Mouse (Mus musculus) heart, postnatal 14 days (tissue): ENCODE measurements around the gene Atm. TPM values are rescaled to one million over a fixed set of nuclear protein-coding genes. Genes with fewer than 3 reads are reported as not detected.

Experiments used
- DNase-seq, 2 experiments: peaks; one replicate each; pipeline ENCODE4 v3.0.0; 2021 to 2022
- intact Hi-C: fragments of 180-260 bp; cut with DNase I; formaldehyde crosslinking; loops from one replicate; pipeline ENCODE4 v1.15.1; 2025
- microRNA-seq, 2 experiments: library from miRNA; unstranded; fragments of <30 nt; microRNA quantifications; one replicate each; pipeline ENCODE4 v1.2.0; 2021 to 2022
- total RNA-seq, 2 experiments: library from RNA; stranded (reverse); gene quantifications; 2 replicates each; pipeline ENCODE4 v1.2.3; 2021

The Atm gene
- total RNA-seq, 2 experiments from 2014 or later: 9.6 to 10.3 TPM

- intact Hi-C loops: no loop called here
- DNase-seq: no peak
Measured at GRCm38 (mm10) chr9:53422133-53422896, 114.2 kb downstream of the Atm start.

DNA sequence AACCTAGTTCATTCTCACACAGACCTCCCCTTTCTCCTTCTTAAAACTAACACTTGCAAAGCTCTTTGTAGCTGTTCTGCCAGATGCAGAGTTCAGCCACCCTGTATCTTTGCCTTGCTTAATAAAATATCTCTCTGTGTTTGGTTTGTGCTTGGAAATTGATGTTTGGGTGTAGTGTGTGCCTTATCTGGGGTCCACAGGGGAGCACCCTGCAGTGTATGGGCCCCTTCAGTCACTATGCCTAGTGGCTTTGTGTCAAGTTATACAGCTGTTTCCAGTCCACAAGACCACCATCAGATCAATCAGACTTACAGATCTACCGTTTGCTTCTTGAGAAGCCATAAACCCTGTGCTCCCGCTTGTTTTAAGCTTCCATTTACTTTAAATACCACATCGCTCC is 127.1 kb downstream of the Atm start:
- intact Hi-C loops: no loop called here

GRCm38 (mm10) chr9:53408953-53409361 is 127.6 kb downstream of the Atm start:
- intact Hi-C loops: no loop called here

More for the DNA sequence above, 127.1 kb downstream of the Atm start:
- DNase-seq: no peak

DNA sequence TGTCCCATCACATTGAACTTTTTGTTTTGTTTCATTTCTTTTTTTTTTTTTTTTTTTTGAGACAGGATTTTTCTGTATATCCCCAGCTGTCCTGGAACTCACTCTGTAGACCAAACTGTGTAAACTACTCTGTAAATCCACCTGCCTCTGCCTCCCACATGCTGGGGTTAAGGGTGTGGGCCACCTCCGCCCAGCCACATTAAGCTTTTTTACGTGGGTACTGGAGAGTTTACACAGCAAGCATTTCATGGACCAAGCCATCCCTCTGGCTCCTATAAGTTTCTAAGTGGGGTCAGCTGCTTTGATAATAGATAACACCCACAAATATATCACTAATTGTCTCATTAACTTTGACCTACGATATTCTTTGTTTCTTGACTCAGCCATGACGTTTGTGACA is 128.0 kb downstream of the Atm start:
- DNase-seq: no peak
- intact Hi-C loops: no loop called here

More at GRCm38 (mm10) chr9:53408953-53409361, 127.6 kb downstream of the Atm start:
- DNase-seq: no peak

- DNase-seq: peak; percentile 59 to 70
- intact Hi-C loops: no loop called here
Measured at GRCm38 (mm10) chr9:53404753-53405722, 131.5 kb downstream of the Atm start.

DNA sequence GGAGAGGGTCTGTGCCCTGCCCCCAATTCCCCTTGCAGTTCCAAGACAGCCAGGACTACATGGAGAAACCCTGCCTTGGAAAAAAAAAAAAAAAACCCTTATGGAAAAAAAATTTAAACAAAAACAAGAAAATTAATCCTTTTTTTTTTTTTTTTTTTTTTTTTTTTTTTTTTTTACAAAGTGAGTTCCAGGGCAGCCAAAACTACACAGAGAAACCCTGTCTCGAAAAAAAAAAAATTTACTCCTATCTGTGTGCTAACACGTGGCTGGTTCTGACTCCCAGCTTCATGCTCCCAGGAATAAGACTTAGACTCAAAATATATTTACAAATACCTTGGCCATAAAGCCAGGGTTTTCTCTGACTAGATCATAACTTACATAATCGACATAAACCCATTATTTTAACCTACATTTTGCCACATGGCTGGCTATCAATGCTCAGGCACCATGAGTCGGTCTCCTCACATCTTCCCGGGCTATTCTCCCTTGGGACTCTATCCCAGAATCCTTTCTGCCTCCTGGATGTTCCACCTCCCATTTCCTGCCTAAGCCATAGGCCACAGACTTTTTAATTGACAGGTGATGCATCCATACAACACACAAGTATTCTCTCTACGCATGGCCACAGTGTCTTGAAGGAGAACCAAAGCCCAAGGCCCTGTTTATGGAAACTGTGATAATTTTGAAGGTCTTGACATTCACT is 132.3 kb downstream of the Atm start:
- intact Hi-C loops: no loop called here
- no peak for DNase-seq

DNA sequence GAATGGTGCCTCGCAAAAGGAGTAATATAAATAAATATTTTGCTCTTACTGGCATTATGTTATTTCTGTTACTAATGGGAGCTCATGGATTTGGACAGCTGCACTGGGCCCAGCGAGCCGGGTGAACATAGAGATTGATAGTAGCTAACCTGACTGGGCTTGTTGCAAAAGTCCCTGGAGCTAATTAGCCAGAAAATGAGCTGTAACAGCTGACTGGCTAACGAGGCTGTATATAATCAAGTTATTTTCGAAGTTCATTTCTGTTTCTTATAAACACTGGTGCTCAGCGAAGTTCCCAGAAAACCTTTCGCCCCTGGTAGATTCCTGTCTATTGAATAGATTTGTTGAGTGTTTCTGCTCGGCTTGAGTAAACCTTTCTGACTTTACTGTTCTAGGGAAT is 133.5 kb downstream of the Atm start:
- DNase-seq: no peak
- intact Hi-C loops: no loop called here

DNA sequence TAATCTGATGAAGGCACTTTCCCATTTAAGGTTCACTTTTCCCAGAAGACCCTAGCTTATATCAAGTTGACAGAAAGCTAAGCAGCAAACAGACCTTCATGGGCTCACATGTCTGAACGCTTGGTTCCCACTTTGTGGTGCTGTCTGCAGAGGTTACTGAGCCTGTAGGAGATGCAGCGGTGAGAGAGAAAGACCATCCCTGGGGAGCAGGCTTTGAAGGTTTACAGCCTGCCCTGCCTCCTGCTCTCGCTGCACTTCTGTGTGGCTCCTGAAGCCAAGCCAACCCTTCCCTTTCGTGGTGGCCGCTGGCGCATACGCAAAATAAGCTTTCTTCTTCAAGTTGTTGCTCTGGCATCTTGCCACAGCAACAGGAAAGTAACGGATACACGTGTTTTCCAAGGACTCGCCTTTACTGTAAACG is 134.2 kb downstream of the Atm start, which contains the start of gene 4930550C14Rik:
Gene 4930550C14Rik, plus strand, starts transcription at position 35 of the 421 bp plus-strand sequence.
- intact Hi-C loops: no loop called here
- DNase-seq: peak; percentile 29 to 51

DNA sequence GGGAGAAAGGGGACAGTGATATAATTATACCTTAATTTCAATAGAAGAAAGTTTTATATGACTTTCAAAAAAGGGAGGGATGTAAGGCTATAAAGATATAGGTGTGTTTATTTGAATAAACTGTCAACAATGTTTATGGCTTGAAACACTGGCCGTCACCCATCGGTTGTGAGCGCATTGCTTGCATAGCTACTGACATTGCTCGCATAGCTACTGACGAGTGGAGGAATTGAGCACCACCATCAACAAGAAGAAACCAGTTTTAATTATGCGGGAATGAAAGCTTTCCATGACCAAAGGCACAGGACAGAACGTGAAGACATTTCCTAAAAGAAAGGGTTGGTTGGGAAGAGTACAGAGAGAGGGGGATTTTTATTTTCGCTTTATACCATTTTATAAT is 135.4 kb downstream of the Atm start:
- intact Hi-C loops: no loop called here
- DNase-seq: no peak

- no peak for DNase-seq
- intact Hi-C loops: no loop called here
Measured at GRCm38 (mm10) chr9:53400696-53401095, 135.8 kb downstream of the Atm start.

DNA sequence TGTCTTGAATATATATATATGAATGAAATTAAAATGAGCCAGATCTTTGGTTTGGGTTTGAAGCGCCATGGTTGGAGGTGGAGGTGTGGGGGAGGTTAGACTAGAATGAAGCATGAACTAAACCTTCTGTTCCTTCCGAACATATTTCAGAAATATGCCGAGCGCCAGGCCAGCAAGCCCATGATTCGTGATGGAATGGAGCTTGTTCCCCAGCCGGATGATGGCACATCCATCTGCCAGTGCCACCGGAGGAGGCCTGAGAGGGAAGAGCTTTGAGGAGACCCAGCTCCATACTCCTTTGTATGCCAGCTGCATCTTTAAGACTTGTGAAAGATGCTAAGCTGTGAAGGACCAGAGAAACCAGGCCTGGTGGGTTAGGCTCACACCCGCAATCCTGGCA is 137.0 kb downstream of the Atm start:
- intact Hi-C loops: loop anchor here (5.0 kb wide), 1 partner anchor 72 kb away; no protein-coding TSS in a partner anchor
- no peak for DNase-seq

DNA sequence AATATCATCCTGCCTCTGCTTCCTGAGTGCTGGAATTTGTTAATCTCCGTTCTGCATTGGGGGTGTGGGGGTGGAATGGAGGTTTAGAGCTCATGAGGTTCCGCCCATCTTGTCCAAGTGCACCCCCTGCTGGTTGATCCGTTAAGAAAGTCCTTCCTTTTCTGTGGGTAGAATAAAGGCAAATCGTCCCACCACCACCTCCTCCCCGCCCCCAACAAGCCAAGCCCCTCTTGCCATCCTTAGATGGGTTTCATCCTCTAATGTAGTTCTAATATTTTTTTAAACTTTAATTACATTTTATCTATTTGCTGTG is 138.2 kb downstream of the Atm start:
- DNase-seq: peak; percentile 54 to 73

DNA sequence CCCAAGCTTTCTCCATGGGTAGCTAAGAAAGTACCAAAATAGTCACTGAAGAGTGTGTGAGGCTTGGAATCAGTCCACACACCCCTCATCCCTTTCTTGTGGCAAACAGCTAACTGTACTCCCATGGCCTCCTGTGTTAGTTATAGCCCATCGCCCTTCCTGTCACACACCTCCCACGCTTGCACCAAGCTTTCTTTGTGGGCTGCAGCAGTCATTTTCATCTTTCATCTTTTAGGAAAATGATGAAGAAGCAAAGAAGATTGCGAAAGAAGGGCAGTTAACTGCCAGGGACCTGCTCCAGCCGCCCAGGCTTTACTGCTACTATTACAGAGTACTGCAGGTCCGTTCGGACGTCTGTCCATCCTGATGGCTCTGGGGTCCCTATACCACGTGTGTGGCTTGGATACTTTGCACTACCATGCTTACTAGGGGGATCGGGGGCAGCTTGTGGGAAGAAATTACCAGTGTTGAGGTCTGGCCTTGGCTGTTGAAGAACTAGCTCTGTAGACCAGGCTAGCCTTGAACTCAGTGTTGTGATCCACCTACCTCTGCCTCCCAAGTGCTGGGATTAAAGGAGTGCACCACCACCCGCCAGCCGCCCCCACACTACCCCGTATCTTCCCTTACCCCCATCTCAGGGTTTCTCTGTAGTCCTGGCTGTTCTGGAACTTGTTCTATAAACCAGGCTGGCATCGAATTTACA is 138.7 kb downstream of the Atm start:
- DNase-seq: no peak
- intact Hi-C loops: loop anchor here (1.0 to 5.0 kb wide), 2 partner anchors 71 to 144 kb away; no protein-coding TSS in a partner anchor

More for the DNA sequence above, 138.2 kb downstream of the Atm start:
- intact Hi-C loops: loop anchor here (1.0 to 5.0 kb wide), 2 partner anchors 71 to 144 kb away; no protein-coding TSS in a partner anchor

DNA sequence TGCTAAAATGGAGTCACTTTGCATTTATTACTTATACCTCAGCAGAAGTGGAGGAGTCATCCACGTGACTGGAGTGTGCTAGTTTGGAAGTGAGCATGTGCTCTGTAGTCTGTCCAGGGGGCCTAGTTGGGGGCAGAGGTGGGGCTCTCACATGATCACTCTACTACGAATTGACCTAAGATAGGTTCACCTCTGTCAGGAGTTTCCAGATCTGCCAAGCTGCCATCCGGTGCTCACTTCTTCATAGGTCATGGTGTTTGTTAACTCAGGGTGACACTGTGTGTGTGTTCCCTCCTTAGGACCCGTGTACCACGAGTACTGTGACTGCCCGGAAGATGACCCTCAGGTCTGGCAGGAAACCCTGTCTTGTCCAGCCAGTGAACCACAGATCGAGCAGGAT is 146.4 kb downstream of the Atm start:
- intact Hi-C loops: loop anchor here (5.0 kb wide), 1 partner anchor 147 kb away; the partner anchor contains the start of genes Atm and Npat
- no peak for DNase-seq

Small RNA genes lying within 50 kb of the gene (microRNA-seq; reads per million reads assigned to microRNA genes)
- gene Mir130c: 0 reads per million in 2 experiments

Other genes starting within 250 kb of the Atm start
- gene Exph5, start 235.1 kb downstream of the Atm start, total RNA-seq: under 1 TPM; 0.22 to 0.34 TPM
- 10 to 100 TPM; 10.9 to 12.3 TPM for gene Kdelc2, start 152.7 kb downstream of the Atm start, total RNA-seq
- under 1 TPM; 0.36 to 0.41 TPM for gene 4930550C14Rik, start 134.4 kb downstream of the Atm start, total RNA-seq
- gene Npat, start 307 bp upstream of the Atm start, total RNA-seq: 1 to 10 TPM; 8.3 to 8.5 TPM
- 100 to 1,000 TPM; 313 to 317 TPM for gene Acat1, start 73.6 kb upstream of the Atm start, total RNA-seq
- 10 to 100 TPM; 45.3 TPM for gene Cul5, start 133.3 kb upstream of the Atm start, total RNA-seq
- under 1 TPM; 0.12 to 0.17 TPM for gene Rab39, start 169.5 kb upstream of the Atm start, total RNA-seq
- gene Slc35f2, start 234.8 kb upstream of the Atm start, total RNA-seq: under 1 TPM; 0.12 to 0.41 TPM